Mouse (Mus musculus) right cerebral cortex, adult 18-20 months (tissue): ENCODE data around the gene Amz2.
A peak's percentile ranks its signal among the peaks of the same experiment; 100 is the strongest.

ENCODE experiments used
- DNase-seq: peaks from one replicate; pipeline ENCODE4 v3.0.0; 2022; ENCODE audit warnings: mixed read lengths

Gene Amz2

GRCm38 (mm10) chr11:109496475-109496993, 70.8 kb downstream of the Amz2 start:
- peak; percentile 17 for DNase-seq

DNA sequence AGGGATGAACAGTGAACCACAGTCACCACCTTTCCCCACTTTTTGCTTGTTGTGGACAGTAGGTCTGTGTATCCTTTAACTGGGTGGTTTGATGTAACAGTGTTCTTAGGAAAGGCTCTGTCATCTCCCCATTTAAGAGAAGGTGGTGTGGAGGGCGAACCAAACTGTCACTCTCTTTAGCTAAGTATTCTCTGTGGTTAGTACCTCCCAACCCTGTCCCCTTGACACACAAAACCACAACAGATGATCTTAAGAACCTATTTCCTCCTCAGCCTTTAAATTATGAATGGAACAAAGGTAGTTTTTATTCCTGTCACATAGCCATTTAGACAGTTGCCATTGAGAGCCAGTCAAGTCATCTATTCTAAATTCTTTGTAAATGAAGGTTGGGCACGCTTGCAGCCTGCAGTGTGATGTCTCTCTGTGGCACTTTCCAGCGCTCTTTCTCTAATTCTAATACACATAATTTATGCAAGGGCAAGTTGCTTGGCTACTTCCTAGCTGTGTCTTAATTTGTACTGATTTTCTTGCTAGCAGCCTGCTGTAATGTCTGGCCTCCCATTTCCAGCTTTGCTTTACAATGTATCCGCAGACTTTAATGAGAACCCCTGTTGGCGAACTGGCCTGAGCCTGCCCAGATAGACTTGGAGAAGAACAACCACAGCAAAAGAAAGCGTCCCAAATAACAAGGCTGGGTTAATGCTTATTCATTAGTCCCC, 71.4 kb downstream of the Amz2 start:
- peak; percentile 28 for DNase-seq

DNA sequence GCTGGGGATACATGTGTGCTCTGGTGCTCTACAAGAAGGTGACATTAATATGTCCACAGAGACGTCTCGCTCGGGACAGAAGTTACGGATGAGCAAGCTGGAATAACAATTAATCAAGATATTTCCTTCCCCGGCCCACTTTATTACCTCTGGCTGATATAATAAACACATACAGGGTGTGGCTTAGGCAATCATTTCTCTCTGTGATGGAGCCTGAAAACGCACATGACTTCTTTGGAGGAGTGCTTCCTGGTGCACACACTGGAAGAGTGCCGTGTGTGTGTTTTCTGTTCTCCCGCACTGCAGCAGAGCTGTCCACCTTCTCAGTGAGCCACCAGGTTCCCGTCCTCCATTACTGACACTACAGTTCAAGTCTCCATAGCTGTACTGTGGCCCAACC, 72.2 kb downstream of the Amz2 start:
- DNase-seq = no peak

DNA sequence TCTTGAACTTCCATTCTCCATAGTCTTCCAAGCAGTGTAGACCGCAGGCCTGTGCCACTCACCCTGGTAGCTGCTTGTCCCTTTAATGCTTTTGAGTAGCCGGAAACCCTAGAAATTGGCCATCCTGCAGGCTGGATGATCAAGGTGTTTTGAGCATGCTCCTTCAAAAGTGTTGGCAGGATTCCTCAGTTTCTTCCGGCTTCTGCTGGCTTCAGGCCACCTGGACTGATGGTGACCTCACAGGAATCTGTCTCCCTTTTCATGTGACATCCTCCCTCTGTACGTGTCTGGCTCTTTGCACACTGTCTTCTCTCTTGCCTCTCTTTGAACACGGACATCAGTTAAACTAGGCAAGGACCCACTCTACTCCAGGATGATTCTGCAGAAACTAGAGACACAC, 74.5 kb downstream of the Amz2 start:
- no peak for DNase-seq
